Mouse (Mus musculus): Measurements from ENCODE around the gene Pigu.
A peak's percentile ranks its signal among the peaks of the same experiment; 100 is the strongest.

Gene Pigu

GRCm38 (mm10) chr2:155356971-155357591 lies at the start of gene Pigu:
Gene Pigu, minus strand, starts transcription at chr2:155357430.
- DNase-seq (ENCODE audit: low read depth, low spot score): peak; percentile 100

- no peak for DNase-seq (ENCODE audit: low read depth, low spot score)
Observed at GRCm38 (mm10) chr2:155404635-155405034, 47.4 kb upstream of the Pigu start.

GRCm38 (mm10) chr2:155401926-155402325 lies 44.7 kb upstream of the Pigu start:
- DNase-seq (ENCODE audit: low read depth, low spot score): no peak

GRCm38 (mm10) chr2:155400276-155400675 lies 43.0 kb upstream of the Pigu start:
- no peak for DNase-seq (ENCODE audit: low read depth, low spot score)

- no peak for DNase-seq (ENCODE audit: low read depth, low spot score)
Observed at GRCm38 (mm10) chr2:155394586-155394985, 37.4 kb upstream of the Pigu start.

- DNase-seq (ENCODE audit: low read depth, low spot score): peak; percentile 67
Observed at GRCm38 (mm10) chr2:155388573-155388972, 31.3 kb upstream of the Pigu start.

- DNase-seq (ENCODE audit: low read depth, low spot score): no peak
Observed at GRCm38 (mm10) chr2:155387052-155387451, 29.8 kb upstream of the Pigu start.

- DNase-seq (ENCODE audit: low read depth, low spot score): peak; percentile 66
Observed at GRCm38 (mm10) chr2:155386534-155386899, 29.3 kb upstream of the Pigu start.

- no peak for DNase-seq (ENCODE audit: low read depth, low spot score)
Observed at GRCm38 (mm10) chr2:155385731-155386533, 28.7 kb upstream of the Pigu start.

GRCm38 (mm10) chr2:155385090-155385489 lies 27.9 kb upstream of the Pigu start:
- peak; percentile 94 for DNase-seq (ENCODE audit: low read depth, low spot score)

GRCm38 (mm10) chr2:155382791-155383438 lies 25.7 kb upstream of the Pigu start:
- peak; percentile 57 for DNase-seq (ENCODE audit: low read depth, low spot score)

- DNase-seq (ENCODE audit: low read depth, low spot score): no peak
Observed at GRCm38 (mm10) chr2:155382332-155382700, 25.1 kb upstream of the Pigu start.

GRCm38 (mm10) chr2:155381643-155382331 lies 24.6 kb upstream of the Pigu start:
- DNase-seq (ENCODE audit: low read depth, low spot score): peak; percentile 99

GRCm38 (mm10) chr2:155381060-155381437 lies 23.8 kb upstream of the Pigu start:
- no peak for DNase-seq (ENCODE audit: low read depth, low spot score)

- no peak for DNase-seq (ENCODE audit: low read depth, low spot score)
Observed at GRCm38 (mm10) chr2:155380261-155381059, 23.2 kb upstream of the Pigu start, which contains the start of gene Trp53inp2. Gene Trp53inp2, plus strand, starts transcription at chr2:155381059.

- DNase-seq (ENCODE audit: low read depth, low spot score): no peak
Observed at GRCm38 (mm10) chr2:155376191-155376590, 19.0 kb upstream of the Pigu start.

GRCm38 (mm10) chr2:155374521-155374920 lies 17.3 kb upstream of the Pigu start:
- no peak for DNase-seq (ENCODE audit: low read depth, low spot score)

- DNase-seq (ENCODE audit: low read depth, low spot score): no peak
Observed at GRCm38 (mm10) chr2:155373886-155374285, 16.7 kb upstream of the Pigu start.

GRCm38 (mm10) chr2:155373302-155373701 lies 16.1 kb upstream of the Pigu start:
- DNase-seq (ENCODE audit: low read depth, low spot score): no peak

- DNase-seq (ENCODE audit: low read depth, low spot score): no peak
Observed at GRCm38 (mm10) chr2:155372451-155372850, 15.2 kb upstream of the Pigu start.

GRCm38 (mm10) chr2:155369333-155369883 lies 12.2 kb upstream of the Pigu start:
- DNase-seq (ENCODE audit: low read depth, low spot score): peak; percentile 62
